Mouse (Mus musculus) brown adipose tissue, adult 24 weeks (tissue): ENCODE data around the gene Akap9. TPM values are rescaled to one million over a fixed set of nuclear protein-coding genes. Genes with fewer than 3 reads are reported as not detected.
"Not testable (repeated sequence)": the region's sequence is repeated elsewhere in the genome, so short reads cannot be mapped to it uniquely, and the experiment has no call there.

Experiments used
- H3K27ac ChIP-seq: fragments of 200-500 bp; replicated peaks from 2 replicates; pipeline ENCODE4 v1.5.1; 2012; ENCODE audit warnings: low read depth, mild to moderate bottlenecking, low read length
- H3K4me1 ChIP-seq: fragments of 200-500 bp; 2 replicates; pipeline ENCODE4 v1.6.1; 2012; ENCODE audit warnings: low read length, mixed read lengths; ENCODE audit not compliant: control insufficient read depth, insufficient read depth, insufficient read length
- H3K4me3 ChIP-seq: fragments of 200-500 bp; 2 replicates; pipeline ENCODE4 v1.5.1; 2012; ENCODE audit warnings: low read depth, mild to moderate bottlenecking, low read length, moderate library complexity; ENCODE audit not compliant: insufficient read depth
- polyA plus RNA-seq: library from polyadenylated mRNA; stranded (reverse); fragments of >200 nt; gene quantifications from 2 replicates; pipeline ENCODE4 v1.2.4, GENCODE M21; 2012; ENCODE audit not compliant: missing spikeins, insufficient read depth, insufficient read length

The Akap9 gene
- polyA plus RNA-seq, 1 experiment = 31.0 TPM

- Histone ChIP-seq H3K4me1 (0 out of 2 replicates have a peak, but pooled peaks cover 2% of the 10 kb centered on the region), H3K27ac (no peak overlapping the region), H3K4me3 (no peak overlapping the region)
Measured at GRCm38 (mm10) chr5:4006606-4007005, 78.8 kb downstream of the Akap9 start.

GRCm38 (mm10) chr5:4008266-4008665 lies 80.4 kb downstream of the Akap9 start:
- Histone ChIP-seq H3K4me3 (no peak overlapping the region), H3K4me1 (0 out of 2 replicates have a peak, but pooled peaks cover 2% of the 10 kb centered on the region), H3K27ac (peak overlapping the region; percentile 48; the same call in 1 of the 2 replicates)

- Histone ChIP-seq H3K27ac (no peak overlapping the region), H3K4me1 (0 out of 2 replicates have a peak, but pooled peaks cover 2% of the 10 kb centered on the region)
Measured at GRCm38 (mm10) chr5:4009540-4009939, 81.7 kb downstream of the Akap9 start.

GRCm38 (mm10) chr5:4017646-4018045 lies 89.8 kb downstream of the Akap9 start:
- H3K27ac ChIP-seq, H3K4me1 ChIP-seq, H3K4me3 ChIP-seq: not testable (repeated sequence)

More at GRCm38 (mm10) chr5:4009540-4009939, 81.7 kb downstream of the Akap9 start:
- no peak overlapping the region for H3K4me3 ChIP-seq

- Histone ChIP-seq H3K4me1 (peaks cover 3% of the 10 kb centered on the region; the same call in 1 of the 2 replicates), H3K27ac (no peak overlapping the region)
Measured at GRCm38 (mm10) chr5:4019377-4019776, 91.5 kb downstream of the Akap9 start.

DNA sequence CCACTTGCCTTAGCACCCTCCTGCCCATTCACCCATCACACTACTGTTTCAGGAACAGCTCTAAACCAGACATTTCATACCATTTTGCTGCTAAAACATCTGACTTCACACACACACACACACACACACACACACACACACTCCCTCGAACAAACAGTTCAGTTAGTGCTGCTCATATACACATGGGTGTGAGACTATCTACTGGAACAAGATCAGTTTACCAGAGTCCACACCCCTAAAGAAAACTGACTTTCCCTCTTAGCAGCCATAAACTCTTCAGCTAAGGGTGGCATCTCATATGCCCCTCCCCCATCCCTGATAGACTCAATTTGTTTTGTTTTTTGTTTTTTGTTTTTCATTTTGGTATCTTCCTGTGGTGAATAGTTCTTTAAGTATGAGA lies 92.2 kb downstream of the Akap9 start:
- no peak overlapping the region for H3K27ac ChIP-seq
- H3K4me1 ChIP-seq = peaks cover 3% of the 10 kb centered on the region; the same call in 1 of the 2 replicates
- no peak overlapping the region for H3K4me3 ChIP-seq

More at GRCm38 (mm10) chr5:4019377-4019776, 91.5 kb downstream of the Akap9 start:
- H3K4me3 ChIP-seq = no peak overlapping the region

DNA sequence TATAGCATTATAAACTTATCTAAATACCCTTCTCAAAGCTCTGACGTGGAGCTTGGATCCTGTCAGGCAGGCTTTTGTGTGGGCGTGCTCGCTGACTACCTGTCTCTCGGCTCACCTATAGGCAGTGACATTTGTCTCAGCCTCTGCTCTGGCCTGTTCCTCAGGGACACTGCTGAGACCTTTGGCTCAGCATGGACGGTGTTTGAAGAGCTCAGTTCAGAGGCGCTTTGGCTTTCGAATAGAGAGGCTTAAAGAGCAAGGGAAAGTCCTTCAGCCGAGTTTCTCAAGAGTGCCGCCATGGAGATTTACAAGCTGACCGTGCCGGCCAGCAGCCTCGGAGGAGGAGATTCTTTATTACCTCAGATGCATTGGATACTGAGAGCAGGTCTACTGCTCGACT lies 95.3 kb downstream of the Akap9 start:
- no peak overlapping the region for H3K27ac ChIP-seq
- peaks cover 3% of the 10 kb centered on the region; the same call in 1 of the 2 replicates for H3K4me1 ChIP-seq
- H3K4me3 ChIP-seq = no peak overlapping the region

GRCm38 (mm10) chr5:4023742-4024681 lies 96.2 kb downstream of the Akap9 start:
- H3K4me1 ChIP-seq = peaks cover 3% of the 10 kb centered on the region; the same call in 1 of the 2 replicates
- H3K27ac ChIP-seq = peak overlapping the region; percentile 62
- peak overlapping the region; percentile 31 for H3K4me3 ChIP-seq

DNA sequence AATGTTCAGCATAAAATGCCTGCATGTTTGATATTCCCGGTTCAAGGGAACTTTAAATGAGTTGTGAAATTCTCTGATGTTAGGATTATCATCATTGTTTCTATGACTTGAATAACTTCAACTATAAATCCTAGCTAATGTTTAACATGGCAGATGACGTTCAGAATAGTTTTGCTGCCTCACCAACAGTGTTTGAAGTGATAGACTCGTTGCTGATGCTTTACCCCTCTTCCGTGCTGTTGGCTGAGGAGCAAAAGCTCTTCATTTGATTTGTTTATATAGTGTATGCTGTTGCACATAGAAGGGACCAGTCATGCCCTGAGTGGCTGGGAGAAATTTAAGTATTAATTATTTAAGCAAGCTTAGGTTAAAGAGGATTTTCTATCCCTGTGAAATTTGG lies 96.9 kb downstream of the Akap9 start:
- no peak overlapping the region for H3K4me3 ChIP-seq
- H3K4me1 ChIP-seq = peaks cover 3% of the 10 kb centered on the region; the same call in 1 of the 2 replicates

DNA sequence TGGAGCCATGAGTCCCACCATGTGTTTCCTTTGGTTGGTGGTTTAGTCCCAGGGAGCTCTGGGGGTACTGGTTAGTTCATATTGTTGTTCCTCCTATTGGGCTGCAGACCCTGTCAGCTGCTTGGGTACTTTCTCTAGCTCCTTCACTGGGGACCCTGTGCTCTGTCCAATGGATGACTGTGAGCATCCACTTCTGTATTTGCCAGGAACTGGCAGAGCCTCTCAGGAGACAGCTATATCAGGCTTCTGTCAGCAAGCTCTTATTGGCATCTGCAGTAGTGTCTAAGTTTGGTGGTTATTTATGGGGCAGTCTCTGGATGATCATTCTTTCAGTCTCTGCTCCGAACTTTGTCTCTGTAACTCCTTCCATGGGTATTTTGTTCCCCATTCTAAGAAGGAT lies 98.5 kb downstream of the Akap9 start:
- H3K27ac ChIP-seq, H3K4me3 ChIP-seq, H3K4me1 ChIP-seq: not testable (repeated sequence)

More for the DNA sequence above, 96.9 kb downstream of the Akap9 start:
- H3K27ac ChIP-seq = no peak overlapping the region

GRCm38 (mm10) chr5:4028486-4029173 lies 100.8 kb downstream of the Akap9 start:
- Histone ChIP-seq H3K4me1 (no peaks in the 10 kb centered on the region), H3K27ac (no peak overlapping the region), H3K4me3 (no peak overlapping the region)

DNA sequence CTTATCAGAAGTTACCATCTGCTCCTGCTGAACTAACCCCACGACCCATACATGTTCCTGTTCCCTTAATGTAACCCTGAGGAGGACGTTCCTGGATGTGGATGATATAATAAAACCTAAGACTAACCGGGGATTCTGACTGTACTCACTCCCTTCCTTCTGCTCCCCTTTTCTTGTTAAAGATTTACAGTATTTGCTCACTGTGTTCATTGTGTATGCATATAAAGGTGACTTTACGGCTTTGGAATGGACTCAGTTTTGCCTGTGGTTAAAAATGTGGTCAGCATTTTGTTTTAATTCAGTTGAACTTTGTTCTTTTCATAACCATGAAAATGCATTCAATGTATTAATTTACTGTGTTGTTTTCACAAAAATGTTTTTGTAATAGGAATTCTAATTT lies 104.0 kb downstream of the Akap9 start:
- H3K4me1 ChIP-seq = no peaks in the 10 kb centered on the region
- no peak overlapping the region for H3K27ac ChIP-seq
- H3K4me3 ChIP-seq = no peak overlapping the region

GRCm38 (mm10) chr5:4036686-4037085 lies 108.8 kb downstream of the Akap9 start:
- H3K27ac ChIP-seq = no peak overlapping the region
- H3K4me1 ChIP-seq = no peaks in the 10 kb centered on the region
- H3K4me3 ChIP-seq = no peak overlapping the region

- Histone ChIP-seq H3K27ac (no peak overlapping the region), H3K4me1 (no peaks in the 10 kb centered on the region), H3K4me3 (no peak overlapping the region)
Measured at GRCm38 (mm10) chr5:4039351-4039750, 111.5 kb downstream of the Akap9 start.

DNA sequence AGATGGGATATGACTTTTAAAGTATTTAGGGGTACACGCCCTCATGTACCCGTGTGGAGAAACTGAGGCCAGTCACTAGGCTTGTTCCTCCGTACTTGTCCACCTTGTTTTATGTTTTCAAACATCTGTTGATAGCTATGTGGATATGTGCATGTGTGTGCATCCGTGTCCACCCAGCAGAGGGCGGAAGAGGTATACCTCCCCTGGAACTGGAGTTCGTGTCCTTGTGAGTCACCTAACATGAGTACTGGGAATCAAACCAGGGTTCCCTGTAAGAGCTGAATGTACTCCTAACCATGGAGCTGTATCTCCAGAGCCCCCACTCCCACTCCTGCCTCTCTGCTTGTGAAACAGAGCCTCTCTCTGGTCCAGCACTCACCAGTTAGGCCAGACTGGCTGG lies 112.5 kb downstream of the Akap9 start:
- Histone ChIP-seq H3K4me3 (no peak overlapping the region), H3K27ac (no peak overlapping the region), H3K4me1 (no peaks in the 10 kb centered on the region)
